8 mouse cellular contexts compared by ENCODE assay signal in genomic region chr12:112328809-112329575, GRCm38 (mm10).
DNase-seq lines count a peak whose midpoint lies in the region; ATAC-seq lines count a peak whose summit lies in the region.
"Had no signal": no experiment of that assay in that cellular context is flagged by ENCODE, and none has a peak within 500 bp of the region (broad histone marks: within the 10 kb centered on the region; RNA-seq: fewer than 3 reads in every experiment).

No protein-coding gene starts in this region.

- peak; percentile 6 for DNase-seq in lung, postnatal 36 days
- DNase-seq in lung, postnatal 14 days = no peak
- DNase-seq in forebrain, embryonic 11.5 days (ENCODE audit: low spot score) = no peak
- DNase-seq in liver, embryonic 13.5 days = no peak
- no peak for DNase-seq in adrenal gland, postnatal 10 days
- no peak for DNase-seq in thymus, postnatal 36 days
- DNase-seq in right cerebral cortex, adult 18-20 months = no peak
- DNase-seq: kidney, adult 9 months had no signal

- no peaks in the 10 kb centered on the region for H3K9me3 ChIP-seq in forebrain, embryonic 11.5 days (ENCODE audit: control insufficient read depth, low read length)
- no peaks in the 10 kb centered on the region for H3K9me3 ChIP-seq in liver, embryonic 13.5 days (replicated peaks)

- H3K27me3 ChIP-seq in forebrain, embryonic 11.5 days (ENCODE audit: control insufficient read depth, insufficient read depth, low read length) = no peaks in the 10 kb centered on the region
- H3K27me3 ChIP-seq in liver, embryonic 13.5 days = no peaks in the 10 kb centered on the region

- 28% methylated on average over 8 of the region's 8 CpGs for WGBS in forebrain, embryonic 11.5 days
- 21% methylated on average over 8 of the region's 8 CpGs for WGBS in liver, embryonic 13.5 days (ENCODE audit: insufficient replicate concordance)

- peak overlapping the region; percentile 52 for H3K9ac ChIP-seq in forebrain, embryonic 11.5 days (ENCODE audit: low read length)
- no peak overlapping the region for H3K9ac ChIP-seq in liver, embryonic 13.5 days

- peak overlapping the region; percentile 93 for H3K27ac ChIP-seq in forebrain, embryonic 11.5 days (ENCODE audit: low read depth, low read length)
- no peak overlapping the region for H3K27ac ChIP-seq in liver, embryonic 13.5 days

- no peak overlapping the region for H3K4me3 ChIP-seq in forebrain, embryonic 11.5 days (ENCODE audit: low read depth, low read length)
- no peak overlapping the region for H3K4me3 ChIP-seq in liver, embryonic 13.5 days (replicated peaks)

- ATAC-seq in forebrain, embryonic 11.5 days (replicated peaks; ENCODE audit: low FRiP score) = peak; percentile 34
- ATAC-seq in liver, embryonic 13.5 days (ENCODE audit: low read depth) = 0 out of 2 replicates have a peak, but pooled peaks have one; percentile 26

- peak overlapping the region; percentile 41 for H3K4me2 ChIP-seq in forebrain, embryonic 11.5 days (ENCODE audit: low read depth, low read length, severe bottlenecking)
- no peak overlapping the region for H3K4me2 ChIP-seq in liver, embryonic 13.5 days

- H3K36me3 ChIP-seq in forebrain, embryonic 11.5 days (ENCODE audit: control insufficient read depth, insufficient read depth, low read length) = no peaks in the 10 kb centered on the region
- H3K36me3 ChIP-seq in liver, embryonic 13.5 days = no peaks in the 10 kb centered on the region

- H3K4me1 ChIP-seq in forebrain, embryonic 11.5 days (replicated peaks; ENCODE audit: control insufficient read depth, insufficient read depth, low read length) = peaks cover 41% of the 10 kb centered on the region
- no peaks in the 10 kb centered on the region for H3K4me1 ChIP-seq in liver, embryonic 13.5 days (replicated peaks)
